Comparison of ENCODE assay signal across 19 mouse cellular contexts in genomic region chr6:48010727-48011126, GRCm38 (mm10). TPM values are rescaled to one million over a fixed set of nuclear protein-coding genes. Genes with fewer than 3 reads are reported as not detected.
A peak's percentile ranks its signal among the peaks of the same experiment; 100 is the strongest.
DNase-seq lines count a peak whose midpoint lies in the region; ATAC-seq lines count a peak whose summit lies in the region.
"Had no signal": no experiment of that assay in that cellular context is flagged by ENCODE, and none has a peak within 500 bp of the region (broad histone marks: within the 10 kb centered on the region; RNA-seq: fewer than 3 reads in every experiment).

No protein-coding gene starts in this region.

- H3K4me1 ChIP-seq in heart, embryonic 11.5 days (ENCODE audit: control insufficient read depth, insufficient read depth, low read length), result peaks cover 2% of the 10 kb centered on the region; the same call in 1 of the 2 replicates

- H3K27me3 ChIP-seq in heart, embryonic 11.5 days (ENCODE audit: control insufficient read depth, insufficient read depth, low read length), result peaks cover 74% of the 10 kb centered on the region
- H3K27me3 ChIP-seq: embryonic facial prominence, embryonic 13.5 days; liver, embryonic 13.5 days; Patski had no signal

- no peak overlapping the region for H3K9ac ChIP-seq in heart, embryonic 11.5 days (ENCODE audit: low read depth, low read length)
- H3K9ac ChIP-seq: embryonic facial prominence, embryonic 13.5 days; liver, embryonic 13.5 days had no signal

- H3K9me3 ChIP-seq in heart, embryonic 11.5 days (replicated peaks; ENCODE audit: control insufficient read depth, low read length), result no peaks in the 10 kb centered on the region; the same call in none of the 2 replicates
- H3K9me3 ChIP-seq: embryonic facial prominence, embryonic 13.5 days; forebrain, embryonic 10.5 days; hindbrain, embryonic 10.5 days; liver, embryonic 13.5 days had no signal

- peak; percentile 67 for ATAC-seq in heart, embryonic 11.5 days (replicated peaks; ENCODE audit: insufficient number of reproducible peaks, low FRiP score, low TSS enrichment)
- ATAC-seq: intestine, embryonic 16.5 days; Patski had no signal

- H3K36me3 ChIP-seq in heart, embryonic 11.5 days (ENCODE audit: control insufficient read depth, insufficient read depth, low read length), result no peaks in the 10 kb centered on the region
- H3K36me3 ChIP-seq: embryonic facial prominence, embryonic 13.5 days; forebrain, embryonic 10.5 days; hindbrain, embryonic 10.5 days; liver, embryonic 13.5 days had no signal

- DNase-seq in embryo, embryonic 9.5 days (ENCODE audit: extremely low spot score), result peak; percentile 4
- DNase-seq in embryo, embryonic 11 days, result no peak
- DNase-seq in heart, postnatal 4 days, result peak; percentile 78
- peak; percentile 83 for DNase-seq in lung, postnatal 36 days
- DNase-seq in adrenal gland, postnatal 10 days, result no peak
- no peak for DNase-seq in testis, postnatal 10 days (ENCODE audit: low spot score)
- no peak for DNase-seq in thymus, postnatal 25 days
- DNase-seq: cerebellum, adult 9-11 months; gastrocnemius, adult 2 months; kidney, postnatal 10 days; layer of hippocampus, adult 9-11 months; liver, embryonic 13.5 days; right cerebral cortex, postnatal 25 days had no signal

- no peak overlapping the region for H3K4me2 ChIP-seq in heart, embryonic 11.5 days
- H3K4me2 ChIP-seq: embryonic facial prominence, embryonic 13.5 days; liver, embryonic 13.5 days had no signal

- 36% methylated on average over 8 of the region's 8 CpGs for WGBS in heart, embryonic 11.5 days (ENCODE audit: insufficient replicate concordance)

- no peak overlapping the region for H3K4me3 ChIP-seq in heart, embryonic 11.5 days (ENCODE audit: low read depth, low read length)
- H3K4me3 ChIP-seq: embryonic facial prominence, embryonic 13.5 days; forebrain, embryonic 10.5 days; gastrocnemius, adult 2 months; hindbrain, embryonic 10.5 days; liver, embryonic 13.5 days had no signal

- no peak overlapping the region for H3K27ac ChIP-seq in heart, embryonic 11.5 days (ENCODE audit: low read depth, low read length)
- H3K27ac ChIP-seq: embryonic facial prominence, embryonic 13.5 days; forebrain, embryonic 10.5 days; gastrocnemius, adult 2 months; hindbrain, embryonic 10.5 days; liver, embryonic 13.5 days had no signal

RNA-seq across cellular contexts. Expression of gene Zfp777, which starts 38.0 kb away (rescaled TPM):
- polyA plus RNA-seq in heart, embryonic 11.5 days (2014; fragmentation: Nextera tagmentation; extraction: Ambion mirVana), result 3.5 and 4.2 TPM in 2 replicates
- 10 to 100 TPM; 19.7 to 21.0 TPM for total RNA-seq in heart, postnatal 4 days (2021)
- total RNA-seq in adrenal gland, postnatal 10 days (2021), result 10 to 100 TPM; 25.2 to 33.8 TPM

RNA-seq across cellular contexts. Expression of gene Zfp956, which starts 57.5 kb away (rescaled TPM):
- polyA plus RNA-seq in heart, embryonic 11.5 days (2014; fragmentation: Nextera tagmentation; extraction: Ambion mirVana), result 2.5 and 2.9 TPM in 2 replicates
- total RNA-seq in heart, postnatal 4 days (2021), result 1 to 10 TPM; 1.5 to 2.2 TPM
- total RNA-seq in adrenal gland, postnatal 10 days (2021), result 10 to 100 TPM in 1 of 2 experiments, 1 to 10 TPM in 1; 6.5 to 10.3 TPM

Comparison
In these comparisons a context has a peak if more than half of its experiments do, and no peak if none do; other contexts are left out.
1. DNase-seq: peak in embryo, embryonic 9.5 days (single experiment), heart, postnatal 4 days (single experiment) and lung, postnatal 36 days (single experiment); none in embryo, embryonic 11 days (single experiment), adrenal gland, postnatal 10 days (single experiment), testis, postnatal 10 days (single experiment) and thymus, postnatal 25 days (single experiment).